Mouse (Mus musculus) MEL-GATA-1-ER (cell line): ENCODE results near the gene Stkld1.
"Not testable (repeated sequence)": the region's sequence is repeated elsewhere in the genome, so short reads cannot be mapped to it uniquely, and the experiment has no call there.

ENCODE experiments used
- DNase-seq: peaks from one replicate; pipeline ENCODE4 v3.0.0-alpha.2; 2012; ENCODE audit warnings: low read depth; ENCODE audit errors: extremely low read depth

Gene Stkld1

DNA sequence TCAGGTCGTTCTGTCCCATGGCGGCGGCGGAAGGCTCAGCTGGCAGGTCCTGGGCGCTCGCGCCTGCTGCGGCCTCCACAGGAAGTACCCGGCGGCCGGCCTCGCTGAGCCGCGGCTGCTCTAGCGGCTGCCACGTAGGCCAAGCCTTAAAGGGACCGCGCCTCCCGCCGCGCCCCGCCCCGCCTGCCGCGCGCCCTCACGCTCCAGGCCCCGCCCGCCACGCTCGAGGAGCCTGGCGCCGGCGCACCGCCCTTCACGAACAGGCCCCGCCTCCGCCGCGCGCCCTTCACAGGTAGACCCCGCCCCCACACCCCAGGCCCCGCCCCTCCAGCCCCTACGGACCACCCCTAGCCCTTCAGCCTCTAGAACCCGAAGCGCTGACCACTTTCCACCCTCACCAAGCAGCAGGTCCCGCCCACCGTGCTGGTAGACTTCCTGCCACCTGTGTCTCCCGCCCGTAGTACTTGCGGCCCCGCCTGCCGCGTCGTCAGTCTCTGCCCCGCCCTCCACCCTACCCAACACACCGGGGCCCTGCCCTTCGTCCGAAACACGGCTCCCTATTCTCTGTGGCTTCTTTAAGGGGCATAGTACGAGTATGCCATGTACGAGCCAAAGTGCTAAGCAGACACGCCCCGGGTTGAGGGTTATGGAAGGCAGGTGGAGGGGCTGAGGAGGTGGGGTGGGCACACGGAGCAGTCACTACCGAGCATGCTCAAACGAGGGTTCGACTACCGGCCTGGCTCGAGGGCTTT is at the start of gene Stkld1, which contains the start of gene Surf4:
TSS of gene Stkld1 (plus strand) at position 744 of the 752 bp plus-strand sequence.
TSS of gene Surf4 (minus strand) at position 625 of the 752 bp plus-strand sequence.
- DNase-seq = peak; percentile 88

GRCm38 (mm10) chr2:26885541-26885940 is 48.3 kb upstream of the Stkld1 start:
- DNase-seq = not testable (repeated sequence)

GRCm38 (mm10) chr2:26886170-26886569 is 47.7 kb upstream of the Stkld1 start:
- DNase-seq = not testable (repeated sequence)

DNA sequence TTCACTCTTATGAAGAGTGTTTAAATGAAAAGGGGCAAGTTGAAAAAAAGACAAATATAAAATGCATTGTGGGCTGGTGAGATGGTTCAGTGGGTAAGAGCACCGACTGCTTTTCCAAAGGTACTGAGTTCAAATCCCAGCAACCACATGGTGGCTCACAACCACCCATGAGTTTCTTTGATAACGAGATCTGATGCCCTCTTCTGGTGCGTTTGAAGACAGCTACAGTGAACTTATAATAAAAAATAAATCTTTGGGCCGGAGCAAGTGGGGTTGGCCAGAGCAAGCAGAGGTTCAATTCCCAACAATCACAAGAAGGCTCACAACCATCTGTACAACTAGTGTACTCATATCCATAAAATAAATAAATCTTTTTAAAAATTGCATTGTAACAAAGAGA is 37.9 kb upstream of the Stkld1 start:
- DNase-seq = no peak

- DNase-seq = no peak
Measured at GRCm38 (mm10) chr2:26900731-26901130, 33.1 kb upstream of the Stkld1 start.

DNA sequence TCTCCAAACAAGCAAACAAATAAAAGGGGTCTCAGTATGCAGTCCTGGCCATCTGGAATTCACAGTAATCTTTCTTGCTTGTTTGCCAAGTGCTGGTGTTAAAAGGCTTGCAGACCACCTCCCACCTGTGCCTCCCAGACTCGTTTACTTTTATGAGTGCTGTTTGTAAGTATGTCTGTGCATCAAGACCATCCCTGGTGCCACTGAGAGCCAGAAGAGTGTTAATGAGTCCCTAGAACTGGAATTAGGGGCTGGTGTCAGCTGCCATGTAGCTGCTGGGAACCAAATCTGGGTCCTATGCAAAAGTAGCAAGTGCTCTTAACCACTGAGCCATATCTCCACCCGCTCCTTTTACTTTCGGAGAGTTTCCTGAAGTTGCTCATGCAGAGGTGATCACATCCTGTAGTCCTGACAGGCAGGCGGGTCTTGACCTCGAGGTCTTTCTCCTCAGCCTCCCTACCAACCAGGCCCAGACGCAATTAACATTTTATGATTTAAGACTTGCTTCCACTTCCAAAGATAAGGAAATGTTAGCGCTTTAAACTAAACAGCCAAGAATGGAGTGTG is 31.9 kb upstream of the Stkld1 start:
- no peak for DNase-seq

DNA sequence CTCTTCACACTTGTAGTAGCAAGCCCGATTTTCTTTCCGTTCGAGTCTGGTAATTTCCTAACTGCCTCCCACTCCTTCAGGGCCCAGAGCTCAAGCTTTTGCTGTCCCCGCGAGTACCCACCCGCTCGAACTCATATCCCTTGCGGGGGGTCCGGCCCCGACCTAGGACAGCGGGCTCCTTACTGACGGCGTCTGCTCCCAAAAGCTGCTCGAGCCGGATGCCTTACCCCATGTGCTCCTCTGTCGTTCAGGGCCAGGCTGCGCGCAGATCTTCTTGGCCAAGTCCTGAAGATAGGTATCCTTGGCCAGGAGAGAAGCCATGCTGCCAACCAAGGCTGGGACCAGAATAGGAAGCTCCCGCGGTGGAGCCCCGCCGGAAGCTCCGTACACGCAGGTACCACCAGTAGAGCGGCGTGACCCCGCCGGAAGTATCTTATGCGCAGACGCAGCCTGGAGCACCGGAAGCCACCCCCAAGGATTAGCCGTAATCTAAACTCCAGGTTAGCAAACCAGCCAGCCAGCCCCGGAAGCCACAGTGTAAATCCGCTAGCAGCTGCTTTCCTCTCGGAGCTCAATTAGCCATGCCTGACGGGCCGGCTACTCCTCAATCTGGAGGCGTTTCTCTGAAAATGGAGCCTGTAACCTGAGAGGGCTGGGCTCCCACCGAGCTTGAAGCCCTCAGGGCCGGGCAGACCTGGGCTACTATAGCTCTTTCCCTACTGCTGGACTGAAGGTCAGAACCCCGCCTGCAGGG is 31.2 kb upstream of the Stkld1 start, which contains the start of gene Surf6:
TSS of gene Surf6 (minus strand) at position 413 of the 754 bp plus-strand sequence.
- peak; percentile 97 for DNase-seq

DNA sequence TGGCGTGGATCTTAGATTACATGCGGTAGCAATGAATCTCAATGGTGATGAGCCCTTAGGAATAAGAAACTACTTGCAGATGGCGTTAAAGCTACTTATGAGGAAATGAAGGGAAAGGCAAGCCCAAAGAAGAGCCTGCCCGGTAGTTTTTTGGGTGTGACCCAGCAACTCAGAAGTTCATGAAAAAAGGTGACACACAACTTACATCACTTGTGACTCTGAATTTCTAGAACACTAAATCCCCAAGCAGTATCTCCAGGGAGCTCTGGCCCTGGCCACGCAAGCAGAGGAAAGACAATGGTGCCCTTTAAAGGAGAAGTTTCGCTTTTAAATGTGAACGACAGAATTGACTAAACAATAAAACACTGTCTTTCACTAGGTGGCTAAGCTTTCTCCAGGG is 30.5 kb upstream of the Stkld1 start:
- DNase-seq = no peak

- no peak for DNase-seq
Measured at GRCm38 (mm10) chr2:26905936-26906335, 27.9 kb upstream of the Stkld1 start.

- no peak for DNase-seq
Measured at GRCm38 (mm10) chr2:26906431-26906830, 27.4 kb upstream of the Stkld1 start.

DNA sequence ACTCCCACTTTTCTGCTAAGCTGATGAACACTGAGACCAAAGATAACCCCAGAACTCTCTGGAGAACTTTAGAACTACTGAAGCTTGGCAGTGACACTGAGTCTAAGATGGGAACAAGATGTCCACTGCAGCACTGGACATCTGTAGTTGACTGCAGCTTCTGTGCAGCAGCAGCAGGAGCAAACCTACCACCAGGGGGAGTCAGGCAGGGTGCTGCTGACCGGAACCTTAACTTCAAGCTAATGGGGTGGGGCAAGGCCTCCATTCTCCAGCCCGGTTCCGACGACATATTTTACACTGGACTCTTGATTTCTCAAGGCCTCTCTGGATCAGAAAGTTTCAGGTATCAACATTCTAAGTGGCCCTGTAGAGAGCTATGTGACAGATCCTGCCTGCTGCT is 26.7 kb upstream of the Stkld1 start:
- DNase-seq = no peak

GRCm38 (mm10) chr2:26908710-26909386 is 25.0 kb upstream of the Stkld1 start:
- no peak for DNase-seq

- DNase-seq = no peak
Measured at GRCm38 (mm10) chr2:26909387-26909784, 24.5 kb upstream of the Stkld1 start.

DNA sequence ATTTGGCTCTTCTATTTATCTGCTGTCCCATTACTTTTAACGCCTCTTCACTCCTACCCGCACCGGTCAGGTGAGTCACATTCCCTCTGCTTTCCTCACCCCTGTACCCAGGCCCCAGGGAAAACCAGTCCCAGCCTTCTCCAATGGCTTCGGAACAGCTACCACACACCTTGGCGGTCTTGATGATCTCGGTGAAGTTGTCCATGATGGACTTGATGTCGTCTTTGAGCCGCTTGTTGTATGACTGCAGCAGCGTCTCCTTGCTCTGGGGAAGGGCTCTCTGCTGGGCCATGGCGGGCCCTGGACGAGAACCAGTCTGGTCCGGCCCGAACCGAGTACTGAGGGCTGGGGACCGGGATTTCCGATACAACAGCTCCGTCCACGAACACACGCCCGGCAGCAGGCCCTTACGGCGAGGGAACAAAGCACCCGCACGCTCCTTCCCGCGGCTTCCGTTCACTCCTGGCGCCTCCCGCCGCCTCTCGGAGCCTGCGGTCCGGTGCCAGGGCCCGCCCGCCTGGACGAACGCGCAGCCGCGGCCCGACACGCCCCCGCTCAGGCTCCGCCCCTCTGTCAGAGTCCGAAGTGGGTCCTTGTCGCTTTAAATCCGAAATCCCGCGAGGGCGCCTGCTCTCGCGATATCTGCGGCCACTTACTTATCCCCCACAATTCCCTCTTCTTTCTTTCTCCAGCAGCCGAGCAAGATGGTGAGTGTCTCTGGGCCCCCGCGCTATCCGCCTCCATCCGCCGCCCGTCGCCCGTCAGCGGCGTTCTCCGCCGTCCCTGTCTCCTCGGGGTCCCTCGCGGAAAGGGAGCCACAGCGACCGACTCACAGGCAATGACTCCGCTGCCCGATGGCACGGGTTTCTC is 23.5 kb upstream of the Stkld1 start, which contains the start of the genes Med22 and Rpl7a:
TSS of gene Med22 (minus strand) at position 554 of the 870 bp plus-strand sequence.
TSS of gene Rpl7a (plus strand) at position 641 of the 870 bp plus-strand sequence.
- DNase-seq = peak; percentile 95

DNA sequence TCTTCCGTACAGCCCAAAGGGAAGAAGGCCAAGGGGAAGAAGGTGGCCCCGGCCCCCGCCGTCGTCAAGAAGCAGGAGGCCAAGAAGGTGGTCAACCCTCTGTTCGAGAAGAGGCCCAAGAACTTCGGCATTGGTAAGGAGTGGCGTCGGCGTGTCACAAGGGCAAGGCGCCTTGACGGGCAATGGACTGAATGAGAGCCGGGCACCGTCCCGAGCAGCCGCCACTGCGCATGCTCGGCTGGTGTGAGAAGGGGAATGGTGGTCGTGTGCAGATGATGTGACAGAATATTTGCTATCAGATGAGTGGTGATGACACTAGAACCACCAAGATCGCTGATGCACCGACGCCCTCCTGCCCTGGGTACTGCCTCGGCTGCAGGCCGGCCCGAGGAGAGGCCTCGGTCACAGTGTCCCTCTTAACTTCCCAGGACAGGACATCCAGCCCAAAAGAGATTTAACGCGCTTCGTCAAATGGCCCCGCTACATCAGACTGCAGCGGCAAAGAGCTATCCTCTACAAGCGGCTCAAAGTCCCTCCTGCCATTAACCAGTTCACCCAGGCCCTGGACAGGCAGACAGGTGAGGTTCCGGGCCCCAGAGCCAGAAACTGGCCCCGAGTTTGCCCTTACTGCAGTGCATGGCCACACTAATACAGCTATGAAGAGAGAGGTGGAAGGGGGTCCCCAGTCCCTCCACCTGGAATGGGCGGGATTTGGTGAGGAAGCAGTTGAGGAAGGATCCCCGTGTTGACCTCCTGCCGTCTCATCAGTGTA is 22.7 kb upstream of the Stkld1 start:
- no peak for DNase-seq

- DNase-seq = no peak
Measured at GRCm38 (mm10) chr2:26912253-26912770, 21.5 kb upstream of the Stkld1 start.

DNA sequence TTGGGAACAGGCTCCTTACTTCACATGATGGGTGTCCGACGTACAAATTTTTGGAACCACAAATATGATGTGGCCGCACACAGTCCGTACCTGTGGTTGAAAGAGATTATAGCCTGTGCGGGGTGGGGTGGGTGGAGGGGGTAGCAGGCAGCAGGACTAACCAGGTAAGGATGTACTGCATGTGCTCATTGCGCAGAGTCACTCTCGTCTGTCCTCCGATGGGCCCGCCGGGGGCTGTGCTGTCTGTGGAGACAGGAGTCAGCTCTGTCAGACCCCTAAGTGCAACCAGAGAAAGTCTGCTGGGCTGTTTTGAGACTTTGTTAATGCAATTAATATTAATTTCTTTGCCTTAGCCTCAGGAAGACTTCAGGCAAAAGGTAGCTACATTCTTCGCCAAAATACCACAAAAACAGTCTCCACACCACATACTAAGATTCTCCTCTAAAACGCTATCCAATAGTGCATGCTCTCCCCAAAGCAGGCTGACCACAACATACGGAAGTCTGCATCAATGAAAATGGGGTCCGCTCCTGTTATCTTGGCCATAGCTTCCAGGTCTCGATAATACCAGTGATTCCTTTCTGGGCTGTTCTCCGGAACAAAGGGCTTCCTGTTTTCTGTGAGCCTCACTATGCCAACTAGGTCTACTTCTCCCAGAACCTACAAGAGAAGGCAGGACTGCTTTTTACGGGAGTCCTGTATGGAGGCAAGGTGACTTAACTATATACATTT is 20.3 kb upstream of the Stkld1 start:
- DNase-seq = peak; percentile 82

DNA sequence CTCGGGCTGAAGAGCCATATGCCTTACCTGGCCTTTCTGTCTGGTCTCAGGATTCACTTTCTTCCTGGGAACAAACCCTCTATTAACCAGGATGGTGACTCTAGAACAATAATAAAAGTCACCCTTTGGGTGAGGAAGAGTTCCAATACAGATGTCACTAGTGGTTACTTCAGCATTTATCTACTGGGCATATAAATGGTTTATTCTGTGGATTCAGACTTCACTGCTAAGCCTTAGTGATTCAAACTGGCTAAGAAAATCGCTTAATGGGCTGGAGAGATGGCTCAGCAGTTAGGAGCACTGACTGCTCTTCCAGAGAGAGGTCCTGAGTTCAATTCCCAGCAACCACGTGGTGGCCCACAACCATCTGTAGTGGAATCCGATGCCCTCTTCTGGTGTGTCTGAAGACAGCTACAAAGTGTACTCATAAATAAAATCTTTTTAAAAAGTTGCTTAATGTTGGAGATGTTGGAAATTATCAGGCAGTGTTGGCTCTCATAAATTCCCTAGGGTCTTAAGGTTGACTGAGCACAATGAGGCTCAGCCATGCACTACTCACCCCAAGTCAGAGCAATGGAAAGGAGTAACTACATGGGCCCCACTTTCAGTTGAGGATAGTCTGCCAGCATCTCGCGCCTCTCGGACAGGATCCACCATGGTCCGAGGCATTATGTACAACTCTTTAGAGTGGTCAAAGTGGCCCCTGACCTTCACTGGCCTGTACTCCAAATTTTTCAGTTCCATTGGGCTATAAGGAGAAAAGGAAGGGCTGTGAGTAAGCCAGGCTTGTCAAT is 19.5 kb upstream of the Stkld1 start:
- DNase-seq = no peak
